10 mouse cellular contexts compared by ENCODE assay signal in genomic region chr11:103198911-103199803, GRCm38 (mm10). TPM values are rescaled to one million over a fixed set of nuclear protein-coding genes. Genes with fewer than 3 reads are reported as not detected.
DNase-seq lines count a peak whose midpoint lies in the region; ATAC-seq and TF ChIP-seq lines count a peak whose summit lies in the region.
"Had no signal": no experiment of that assay in that cellular context is flagged by ENCODE, and none has a peak within 500 bp of the region (broad histone marks: within the 10 kb centered on the region; RNA-seq: fewer than 3 reads in every experiment).

No protein-coding gene starts in this region.

- peak overlapping the region; percentile 51 for H3K4me3 ChIP-seq in kidney, embryonic 15.5 days (replicated peaks)
- peak overlapping the region; percentile 36 for H3K4me3 ChIP-seq in heart, embryonic 11.5 days (ENCODE audit: low read depth, low read length)
- peak overlapping the region; percentile 45 for H3K4me3 ChIP-seq in lung, embryonic 14.5 days (ENCODE audit: low read depth, low read length)

- H3K9me3 ChIP-seq in kidney, embryonic 15.5 days (replicated peaks), result no peaks in the 10 kb centered on the region
- H3K9me3 ChIP-seq in heart, embryonic 11.5 days (replicated peaks; ENCODE audit: control insufficient read depth, low read length), result no peaks in the 10 kb centered on the region
- no peaks in the 10 kb centered on the region for H3K9me3 ChIP-seq in lung, embryonic 14.5 days (ENCODE audit: low read depth, low read length)

- H3K9ac ChIP-seq in kidney, embryonic 15.5 days, result peak overlapping the region; percentile 24
- no peak overlapping the region for H3K9ac ChIP-seq in heart, embryonic 11.5 days (ENCODE audit: low read depth, low read length)
- H3K9ac ChIP-seq in lung, embryonic 14.5 days, result peak overlapping the region; percentile 43

- no peaks in the 10 kb centered on the region for H3K36me3 ChIP-seq in kidney, embryonic 15.5 days
- H3K36me3 ChIP-seq in heart, embryonic 11.5 days (ENCODE audit: control insufficient read depth, insufficient read depth, low read length), result no peaks in the 10 kb centered on the region
- no peaks in the 10 kb centered on the region for H3K36me3 ChIP-seq in lung, embryonic 14.5 days (ENCODE audit: insufficient read depth)

- H3K4me1 ChIP-seq in kidney, embryonic 15.5 days, result peaks cover 37% of the 10 kb centered on the region
- peaks cover 12% of the 10 kb centered on the region; the same call in 1 of the 2 replicates for H3K4me1 ChIP-seq in heart, embryonic 11.5 days (ENCODE audit: control insufficient read depth, insufficient read depth, low read length)
- peaks cover 8% of the 10 kb centered on the region; the same call in 1 of the 2 replicates for H3K4me1 ChIP-seq in lung, embryonic 14.5 days (ENCODE audit: insufficient read depth)

- ATAC-seq in kidney, embryonic 15.5 days (replicated peaks; ENCODE audit: low FRiP score), result peak; percentile 30; the same call in 1 of the 2 replicates
- no peak for ATAC-seq in heart, embryonic 11.5 days (replicated peaks; ENCODE audit: insufficient number of reproducible peaks, low FRiP score, low TSS enrichment)
- ATAC-seq in lung, embryonic 14.5 days (ENCODE audit: insufficient read depth), result peak; percentile 56
- no peak for ATAC-seq in inflammation-experienced regulatory T-cells, adult 6 months

- H3K27ac ChIP-seq in kidney, embryonic 15.5 days, result no peak overlapping the region
- H3K27ac ChIP-seq in heart, embryonic 11.5 days (ENCODE audit: low read depth, low read length), result no peak overlapping the region
- H3K27ac ChIP-seq in lung, embryonic 14.5 days (ENCODE audit: low read depth), result no peak overlapping the region

- DNase-seq in kidney, adult 11 months, result no peak
- DNase-seq in embryo, embryonic 10 days (ENCODE audit: low spot score), result peak; percentile 45
- peak; percentile 78 to 91 for DNase-seq in layer of hippocampus, adult 18-20 months (ENCODE audit: low spot score in 2 of 2)
- peak; percentile 75 for DNase-seq in lung, embryonic 14.5 days
- peak; percentile 86 to 88 for DNase-seq in right cerebral cortex, postnatal 10 days (ENCODE audit: low spot score in 2 of 2)

- H3K27me3 ChIP-seq in kidney, embryonic 15.5 days, result peaks cover 80% of the 10 kb centered on the region
- H3K27me3 ChIP-seq in heart, embryonic 11.5 days (ENCODE audit: control insufficient read depth, insufficient read depth, low read length), result peaks cover 84% of the 10 kb centered on the region
- H3K27me3 ChIP-seq in lung, embryonic 14.5 days (ENCODE audit: insufficient read depth, low read length), result peaks cover 64% of the 10 kb centered on the region
- H3K27me3 ChIP-seq: CH12.LX had no signal

- peak overlapping the region; percentile 87 for H3K4me2 ChIP-seq in kidney, embryonic 15.5 days
- peak overlapping the region; percentile 69 for H3K4me2 ChIP-seq in heart, embryonic 11.5 days
- peak overlapping the region; percentile 84 for H3K4me2 ChIP-seq in lung, embryonic 14.5 days

- TF ChIP-seq CTCF in lung, embryonic 14.5 days (IDR thresholded peaks at IDR 0.05; ENCODE audit: low read depth), result no peak

- 1% methylated on average over 57 of the region's 59 CpGs for WGBS in kidney, embryonic 15.5 days
- 3% methylated on average over 58 of the region's 59 CpGs for WGBS in heart, embryonic 11.5 days (ENCODE audit: insufficient replicate concordance)
- WGBS in lung, embryonic 14.5 days, result under 1% methylated on average over 59 of the region's 59 CpGs

RNA-seq across cellular contexts. Expression of gene 1700023F06Rik, which starts 9.2 kb away (rescaled TPM):
- 0.19 and 0.42 TPM in 2 replicates for polyA plus RNA-seq in kidney, embryonic 15.5 days (2015; fragmentation: Nextera tagmentation; extraction: Ambion mirVana)
- not detected in 2 replicates for polyA plus RNA-seq in heart, embryonic 11.5 days (2014; fragmentation: Nextera tagmentation; extraction: Ambion mirVana)
- 1 to 10 TPM; 1.6 to 2.2 TPM for total RNA-seq in layer of hippocampus, adult 18-20 months (2021)
- 0.89 and 1.2 TPM in 2 replicates for polyA plus RNA-seq in lung, embryonic 14.5 days (2014; fragmentation: Nextera tagmentation; extraction: Ambion mirVana)
- not detected for polyA plus RNA-seq in inflammation-experienced regulatory T-cells, adult 6 months (2017; shearing (Covaris generic))
- total RNA-seq: CH12.LX; gastrocnemius, postnatal 4 days had no signal

RNA-seq across cellular contexts. Expression of gene Spata32, which starts 19.1 kb away (rescaled TPM):
- polyA plus RNA-seq in kidney, embryonic 15.5 days (2015; fragmentation: Nextera tagmentation; extraction: Ambion mirVana), result not detected in 2 replicates
- not detected in 2 replicates for polyA plus RNA-seq in heart, embryonic 11.5 days (2014; fragmentation: Nextera tagmentation; extraction: Ambion mirVana)
- total RNA-seq in layer of hippocampus, adult 18-20 months (2021), result 1 to 10 TPM in 1 of 2 experiments, under 1 TPM in 1; 0.99 to 1.6 TPM
- polyA plus RNA-seq in lung, embryonic 14.5 days (2014; fragmentation: Nextera tagmentation; extraction: Ambion mirVana), result not detected in 2 replicates
- not detected for polyA plus RNA-seq in inflammation-experienced regulatory T-cells, adult 6 months (2017; shearing (Covaris generic))
- total RNA-seq: CH12.LX; gastrocnemius, postnatal 4 days had no signal

RNA-seq across cellular contexts. Expression of gene Fmnl1, which starts 28.2 kb away (rescaled TPM):
- polyA plus RNA-seq in kidney, embryonic 15.5 days (2015; fragmentation: Nextera tagmentation; extraction: Ambion mirVana), result 2.2 and 3.8 TPM in 2 replicates
- 0.79 and 1.1 TPM in 2 replicates for polyA plus RNA-seq in heart, embryonic 11.5 days (2014; fragmentation: Nextera tagmentation; extraction: Ambion mirVana)
- 100 to 1,000 TPM; 132 to 148 TPM for total RNA-seq in layer of hippocampus, adult 18-20 months (2021)
- polyA plus RNA-seq in lung, embryonic 14.5 days (2014; fragmentation: Nextera tagmentation; extraction: Ambion mirVana), result 2.5 and 2.8 TPM in 2 replicates
- 10 to 100 TPM; 52.9 to 64.4 (median 60.6) TPM for polyA plus RNA-seq in inflammation-experienced regulatory T-cells, adult 6 months (2017; shearing (Covaris generic))

Comparison
In these comparisons a context has a peak if more than half of its experiments do, and no peak if none do; other contexts are left out.
1. ATAC-seq: peak in kidney, embryonic 15.5 days (single experiment) and lung, embryonic 14.5 days (single experiment); none in heart, embryonic 11.5 days (single experiment) and inflammation-experienced regulatory T-cells, adult 6 months (single experiment).
2. RNA of gene Fmnl1, which starts 28.2 kb away (polyA plus RNA-seq): 52.9 to 64.4 TPM in inflammation-experienced regulatory T-cells, adult 6 months; 2.2 to 3.8 TPM in kidney, embryonic 15.5 days, 2.5 to 2.8 TPM in lung, embryonic 14.5 days and 0.79 to 1.1 TPM in heart, embryonic 11.5 days; every median in the first group is over 10 times any median in the second.
3. Peak in every context shown above with its lines, with median percentiles within 50 percentile points of each other: H3K4me2 ChIP-seq and H3K4me3 ChIP-seq.